Mouse (Mus musculus) cerebellum, adult (tissue): ENCODE data around the gene Arrdc2.

Experiments used
- ATAC-seq: cut with Nextera tagmentation; 2 replicates; pipeline ENCODE4 v1.9.2; 2017; ENCODE audit warnings: mild to moderate bottlenecking, moderate library complexity, mixed read lengths; ENCODE audit not compliant: insufficient number of reproducible peaks, low FRiP score, low TSS enrichment

Arrdc2 gene

DNA sequence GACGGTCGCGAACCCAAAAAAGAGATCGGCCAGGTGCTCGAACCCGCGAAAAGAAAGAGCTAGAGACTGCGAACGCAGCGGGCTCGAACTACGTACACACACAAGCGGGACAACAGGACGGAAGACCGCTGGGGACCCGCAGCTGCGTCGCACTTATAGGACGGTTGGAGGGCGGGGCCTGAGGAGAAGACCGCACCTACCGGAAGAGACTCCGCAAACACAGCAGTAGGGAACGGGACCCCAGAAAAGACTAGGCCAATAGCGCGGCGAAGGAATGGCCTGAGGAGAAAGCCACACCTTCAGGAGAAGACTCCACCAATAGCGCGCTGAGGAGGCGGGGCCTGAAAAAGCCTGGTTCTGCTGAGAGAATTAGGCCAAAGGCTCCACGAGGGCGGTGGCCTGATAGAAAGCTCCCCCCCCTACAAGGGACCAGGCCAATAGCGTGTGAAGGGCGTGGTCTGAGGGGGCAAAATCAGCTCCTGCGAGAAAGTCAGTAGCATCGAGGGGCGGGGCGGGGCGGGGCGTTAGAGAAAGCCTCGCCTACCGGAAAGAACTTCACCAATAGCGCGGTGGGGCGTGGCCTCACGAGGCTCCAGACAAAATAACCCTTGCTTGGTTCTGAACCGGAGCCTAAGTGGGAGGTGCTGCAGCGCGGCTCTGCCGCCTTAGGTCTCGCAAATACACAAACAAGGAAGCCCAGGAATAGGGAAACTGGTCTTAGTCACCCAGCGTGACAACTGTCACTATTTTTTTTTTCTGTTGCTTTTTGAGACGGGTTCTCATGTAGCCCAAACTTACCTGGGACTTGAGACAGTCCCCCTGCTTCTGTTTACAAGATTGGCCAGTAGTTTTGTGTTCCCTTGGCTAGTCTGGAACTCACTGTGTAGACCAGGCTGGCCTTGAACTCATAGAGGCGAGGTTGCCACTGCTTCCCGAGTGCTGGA is at the start of gene Arrdc2:
Gene Arrdc2 (minus strand): TSS at position 313 of the 944 bp plus-strand sequence.
- ATAC-seq, result peak; percentile 92

DNA sequence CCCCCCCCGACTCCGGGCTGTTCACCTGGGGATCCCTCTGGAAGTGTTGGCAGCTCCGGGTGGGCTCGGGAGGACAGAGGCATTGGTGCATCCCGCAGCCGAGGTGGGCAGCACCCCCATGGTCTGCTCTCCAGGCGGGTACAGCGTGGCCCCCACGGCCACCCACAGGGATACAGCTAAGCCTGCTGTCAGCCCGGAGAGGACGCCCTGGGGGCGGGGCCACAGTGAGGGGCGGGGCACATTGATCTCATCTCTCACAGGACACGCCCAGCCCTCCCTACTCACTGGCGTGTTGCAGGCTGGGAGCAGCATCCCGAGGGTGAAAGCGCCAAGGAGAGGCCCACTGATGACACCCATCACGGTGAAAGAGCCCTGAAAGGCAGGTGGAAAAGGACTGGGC is 48.1 kb upstream of the Arrdc2 start:
- no peak for ATAC-seq

DNA sequence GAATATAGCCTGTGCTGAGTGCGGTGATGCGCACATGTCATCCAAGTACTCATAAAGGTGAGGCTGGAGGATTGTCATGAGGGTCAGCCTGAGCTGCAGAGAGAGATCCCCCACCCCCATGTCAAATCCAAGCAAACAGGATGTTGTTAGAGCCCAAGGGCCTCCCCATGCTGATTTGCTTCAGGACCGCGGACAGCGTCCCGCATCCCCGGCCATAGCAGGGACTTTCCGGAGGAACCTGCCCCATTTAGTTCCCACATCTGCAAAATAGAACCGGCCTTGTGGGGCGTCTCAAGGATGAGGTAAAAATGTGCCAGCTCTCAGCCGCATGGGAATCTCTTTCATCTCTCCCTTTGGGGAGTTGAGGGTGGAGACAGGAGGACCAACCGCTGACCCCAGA is 46.1 kb upstream of the Arrdc2 start:
- ATAC-seq, result no peak

DNA sequence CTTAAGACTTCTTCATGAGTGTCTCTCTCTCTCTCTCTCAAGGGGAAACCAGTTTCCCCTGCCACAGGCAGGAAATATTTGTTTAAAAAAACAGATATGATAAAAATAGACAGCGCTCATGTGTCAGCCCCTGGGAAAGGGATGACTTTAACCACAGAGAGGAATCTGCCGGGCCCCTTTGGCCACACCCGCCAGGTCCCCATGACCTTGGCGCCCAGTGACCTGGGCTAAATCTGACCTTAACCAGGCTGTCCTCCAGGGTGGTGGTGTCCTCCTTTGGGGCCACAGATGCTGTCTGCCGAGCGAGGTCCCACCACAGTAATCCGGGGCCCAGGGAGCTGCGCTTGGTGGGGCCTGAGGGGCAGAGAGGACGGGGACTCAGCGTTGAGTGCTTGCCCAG is 45.2 kb upstream of the Arrdc2 start:
- ATAC-seq, result no peak

DNA sequence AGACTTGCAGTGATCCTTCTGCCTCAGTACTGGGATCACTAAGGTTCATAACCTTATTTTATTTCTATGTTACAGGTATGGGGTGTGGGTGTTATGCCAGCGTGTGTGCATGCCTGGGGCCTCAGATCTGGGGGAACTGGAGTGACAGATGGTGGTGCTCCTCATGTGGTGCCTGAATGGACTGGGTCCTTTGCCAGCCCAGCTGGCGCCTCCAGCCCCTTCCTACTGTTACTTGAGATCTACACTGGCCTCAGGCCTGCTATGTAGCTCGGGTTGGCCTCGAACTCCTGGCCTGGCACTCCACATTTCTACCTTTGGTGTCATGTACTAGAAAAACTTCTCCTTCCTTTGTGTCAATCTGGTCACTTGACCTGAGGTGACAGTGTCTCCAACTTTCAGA is 44.7 kb upstream of the Arrdc2 start:
- no peak for ATAC-seq

DNA sequence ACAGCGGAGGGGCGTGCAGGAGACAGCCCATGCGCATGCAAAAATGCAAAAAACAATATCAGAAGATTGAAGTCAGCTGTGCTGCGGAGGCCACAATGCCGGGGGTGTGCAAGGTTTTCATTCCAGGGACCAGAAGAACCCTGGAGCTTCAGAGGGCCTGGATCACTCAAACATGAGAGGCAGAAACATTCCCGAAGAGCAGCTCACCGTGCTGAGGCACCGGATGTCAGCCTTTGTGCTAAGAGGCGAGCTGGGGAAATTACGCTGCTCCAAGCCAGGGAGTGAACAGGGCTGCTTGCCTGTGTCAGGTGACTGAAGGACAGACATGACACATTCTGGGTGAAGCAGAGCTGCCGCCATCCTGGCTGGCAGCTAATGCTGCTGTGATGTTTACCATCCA is 41.0 kb upstream of the Arrdc2 start:
- ATAC-seq, result 0 out of 2 replicates have a peak, but pooled peaks have one; percentile 3

DNA sequence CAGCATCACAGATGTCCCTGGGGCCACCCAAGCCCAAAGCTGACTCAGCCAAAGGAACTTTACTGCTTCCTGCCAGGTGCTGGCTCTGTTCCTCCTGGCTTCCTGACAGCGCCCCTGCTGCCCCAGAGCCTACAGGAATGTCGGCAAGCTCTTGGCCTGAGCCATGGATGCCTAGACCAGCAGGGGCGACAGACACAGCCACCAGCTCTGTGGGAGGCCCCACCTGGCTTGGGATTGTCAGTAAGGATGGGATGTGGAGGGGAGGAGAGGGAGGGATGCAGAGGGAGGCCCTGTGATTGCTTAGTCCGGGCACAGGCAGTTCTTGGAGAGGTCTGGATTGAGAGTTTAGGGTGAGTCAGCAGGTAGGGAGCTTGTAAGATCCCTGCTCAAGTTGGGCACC is 40.6 kb upstream of the Arrdc2 start:
- peak; percentile 79 for ATAC-seq

DNA sequence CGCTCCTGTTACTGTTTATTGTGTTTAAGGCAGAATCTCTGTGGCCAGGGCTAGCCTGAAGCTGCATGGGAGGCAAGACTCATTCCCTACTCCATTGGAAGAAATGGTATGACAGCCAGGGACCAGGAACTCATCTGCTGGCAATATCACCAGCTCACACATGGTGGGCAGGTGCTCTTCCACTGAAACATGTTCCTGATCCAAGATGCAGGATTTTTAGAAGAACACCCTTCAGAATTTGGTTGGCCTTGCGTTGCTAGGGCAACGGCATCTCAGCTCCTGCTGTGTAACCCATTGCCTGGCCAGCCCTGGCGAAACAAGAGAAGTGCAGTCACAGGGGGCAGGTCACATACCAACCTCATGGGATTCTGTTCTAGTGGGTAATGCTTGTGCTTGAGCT is 40.0 kb upstream of the Arrdc2 start:
- ATAC-seq, result peak; percentile 39

DNA sequence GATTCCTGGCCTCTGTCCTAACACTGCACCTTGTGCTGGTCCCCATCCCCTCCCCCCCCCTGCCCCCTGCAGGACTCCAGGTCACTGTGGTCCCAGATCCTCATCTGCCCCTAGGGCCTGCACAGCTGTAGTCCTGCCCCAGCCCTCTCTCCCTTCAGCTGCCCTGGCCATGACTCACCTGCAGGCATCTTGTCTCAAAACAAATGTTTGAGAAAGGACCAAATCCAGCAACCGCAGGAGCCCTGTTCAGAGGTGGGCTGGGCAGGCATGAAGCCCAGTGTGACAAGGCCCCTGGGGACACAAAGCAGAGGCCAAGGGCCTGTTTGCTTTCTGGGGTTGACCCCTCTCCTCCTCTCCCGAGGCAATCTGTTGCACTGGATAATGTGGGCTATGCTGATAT is 38.7 kb upstream of the Arrdc2 start:
- ATAC-seq, result no peak

DNA sequence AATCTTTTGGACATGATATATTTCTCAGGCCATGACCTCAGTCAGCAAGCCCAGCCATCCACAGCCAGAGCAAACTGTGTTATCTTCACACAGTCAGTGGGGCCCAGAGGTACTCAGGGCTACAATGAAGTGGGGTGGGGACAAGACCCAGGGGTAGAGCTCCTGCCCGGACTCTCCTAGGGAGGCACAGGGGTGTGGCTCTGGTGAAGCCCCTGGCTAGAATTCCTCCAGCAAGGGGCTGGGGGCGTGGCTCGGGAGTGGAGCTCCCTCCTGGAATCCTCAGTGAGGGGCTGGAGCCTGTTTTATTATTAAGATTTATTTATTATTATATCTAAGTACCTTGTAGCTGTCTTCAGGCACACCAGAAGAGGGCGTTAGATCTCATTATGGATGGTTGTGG is 36.9 kb upstream of the Arrdc2 start:
- no peak for ATAC-seq

DNA sequence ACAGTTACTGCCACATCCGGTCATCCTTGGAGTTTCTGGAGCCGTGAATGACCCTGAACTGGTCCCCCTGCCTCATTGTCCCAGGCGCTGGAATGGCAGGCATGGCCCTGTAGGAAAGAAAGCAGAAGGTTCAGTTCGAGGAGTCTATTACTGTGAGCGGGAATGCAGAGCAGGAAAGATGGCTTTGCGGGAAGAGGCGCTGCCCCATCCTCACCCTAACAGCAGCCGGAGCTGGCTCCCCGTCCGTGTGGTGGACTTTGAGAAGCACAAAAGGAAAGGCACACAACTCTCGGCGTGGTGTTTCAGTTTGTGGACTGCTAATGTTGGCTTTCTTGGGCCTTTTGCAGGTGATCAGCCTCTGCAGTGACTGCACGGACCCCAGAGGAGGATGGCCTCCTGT is 34.9 kb upstream of the Arrdc2 start:
- ATAC-seq, result no peak

DNA sequence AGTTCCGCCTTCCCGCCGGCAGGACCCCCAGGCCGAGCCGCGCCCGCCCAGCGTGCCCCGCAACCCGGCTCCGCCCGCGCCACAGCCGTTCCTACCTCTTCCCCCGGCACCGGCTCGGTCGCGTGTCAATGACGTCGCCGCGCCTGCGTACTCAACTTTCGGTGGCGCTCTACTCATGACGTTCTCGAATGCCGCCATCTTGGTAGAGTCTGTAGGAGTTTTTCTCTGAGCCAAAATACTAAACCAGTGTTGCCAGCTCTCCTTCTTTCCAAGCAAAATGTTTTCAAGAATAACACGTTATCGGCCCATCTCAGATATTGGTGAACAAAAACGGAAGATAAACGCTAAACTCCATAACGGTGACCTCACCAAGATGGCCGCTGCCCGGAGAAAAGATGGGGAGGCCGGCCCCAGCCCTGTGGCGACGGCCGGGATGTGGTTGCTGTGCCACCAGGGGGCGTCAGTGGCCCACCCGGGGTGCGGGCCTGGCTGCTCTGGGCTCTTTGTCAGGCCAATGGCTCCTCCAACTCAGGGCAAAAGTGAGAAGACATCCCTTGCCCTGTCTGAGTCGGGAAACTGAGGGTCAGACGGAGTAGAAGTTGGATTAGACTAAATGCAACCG is 34.0 kb upstream of the Arrdc2 start, which contains the start of gene Ccdc124:
Gene Ccdc124 (minus strand): TSS at position 572 of the 622 bp plus-strand sequence.
- peak; percentile 72 for ATAC-seq

DNA sequence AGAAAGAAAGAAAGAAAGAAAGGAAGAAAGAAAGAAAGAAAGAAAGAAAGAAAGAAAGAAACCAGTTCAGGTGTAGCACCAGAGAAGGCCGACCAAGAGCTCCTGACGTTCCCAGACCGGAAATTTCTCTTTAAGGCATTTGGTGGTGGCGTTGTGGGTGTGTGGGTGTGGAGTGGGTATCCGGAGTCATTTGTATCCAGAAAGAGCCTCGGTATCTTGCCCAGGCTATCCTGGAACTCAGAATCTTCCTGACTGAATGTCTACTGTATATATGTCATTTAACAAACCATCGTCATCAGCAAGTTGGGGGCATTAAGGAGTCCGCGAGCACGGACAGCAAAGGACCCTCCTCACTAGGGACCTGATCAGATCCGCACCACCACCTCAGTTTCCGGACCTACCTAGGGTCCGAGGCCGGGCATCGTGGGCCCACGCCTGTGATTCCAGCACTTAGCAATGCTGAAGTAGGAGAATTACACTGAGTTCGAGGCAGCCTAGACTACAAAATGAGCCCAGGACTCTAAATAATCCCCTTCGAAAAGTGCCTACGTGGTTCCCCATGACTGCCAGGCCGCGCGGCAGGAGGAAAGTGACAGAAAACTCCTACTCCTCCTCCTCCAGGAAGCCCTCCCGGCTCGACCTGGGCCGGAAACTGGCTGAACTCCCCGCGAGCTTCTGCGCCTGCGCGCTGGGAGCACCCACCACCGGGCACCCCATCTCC is 33.3 kb upstream of the Arrdc2 start:
- ATAC-seq, result 0 out of 2 replicates have a peak, but pooled peaks have one; percentile 2

DNA sequence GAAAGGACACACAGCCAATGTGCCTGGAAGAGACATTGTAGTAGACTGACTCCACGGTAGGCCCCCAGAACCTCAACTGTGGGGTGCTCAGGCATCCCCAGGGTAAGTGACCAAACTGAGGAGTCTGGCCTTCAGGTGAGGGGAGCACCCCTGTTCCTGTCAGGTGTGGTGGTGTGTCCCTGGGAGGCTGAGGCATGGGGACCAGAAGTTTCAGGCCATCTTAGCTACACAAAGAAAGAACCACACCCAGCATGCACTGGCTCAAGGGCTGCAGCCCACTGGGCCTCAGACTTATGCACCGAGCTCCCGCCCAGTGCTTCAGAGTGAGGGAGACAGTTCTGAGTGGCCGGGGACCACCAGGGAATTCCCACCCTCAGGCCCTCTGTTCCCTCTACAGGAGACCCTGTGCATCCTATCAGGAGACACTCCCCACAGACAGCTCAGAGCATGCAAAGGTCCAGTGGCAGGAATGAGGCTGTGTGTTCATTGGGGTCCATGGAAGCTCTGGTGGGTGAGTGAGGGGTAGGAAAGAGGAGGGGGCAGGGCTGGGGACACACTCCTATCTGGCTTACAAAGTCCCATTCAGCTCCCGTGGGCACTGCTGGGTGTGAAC is 31.8 kb upstream of the Arrdc2 start:
- ATAC-seq, result no peak

DNA sequence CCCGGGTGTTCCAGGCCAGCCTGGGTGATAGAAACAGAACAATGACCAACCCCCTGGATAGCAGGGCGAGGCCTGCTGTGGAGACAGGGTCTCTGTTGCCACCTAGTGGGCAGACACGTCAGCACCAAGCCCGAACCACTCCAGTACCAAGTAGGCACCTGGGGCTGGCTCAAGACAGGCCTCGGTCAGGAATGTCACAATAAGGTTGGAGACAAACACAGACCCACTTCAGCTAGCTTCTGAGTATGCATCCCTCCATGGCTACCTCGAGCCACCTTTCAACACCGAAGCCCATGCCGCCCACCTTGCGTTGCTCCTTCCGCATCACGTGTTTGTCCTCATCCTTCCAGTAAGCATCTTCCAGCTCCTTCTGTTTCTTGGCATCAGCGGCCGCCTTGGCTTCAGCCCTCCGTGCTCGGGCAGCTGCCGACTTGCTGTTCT is 30.1 kb upstream of the Arrdc2 start:
- ATAC-seq, result no peak

DNA sequence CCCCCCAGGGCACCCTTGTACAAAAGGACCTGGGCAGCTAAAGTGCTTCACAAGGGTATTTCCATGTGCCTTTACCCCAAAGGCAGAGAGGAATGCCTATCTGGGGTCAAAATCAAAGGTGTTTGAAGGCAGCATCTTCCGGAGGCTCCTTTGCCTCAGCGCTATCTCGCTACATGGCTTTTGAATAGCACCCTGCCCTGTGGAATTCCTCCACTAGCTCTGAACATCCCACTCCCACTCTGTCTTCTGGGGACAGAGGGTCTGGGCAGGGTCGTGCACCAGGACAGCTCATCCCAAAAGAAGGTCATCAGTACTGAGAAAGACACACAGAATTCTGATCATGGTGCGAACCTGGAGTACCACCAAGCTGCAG is 29.7 kb upstream of the Arrdc2 start:
- no peak for ATAC-seq

DNA sequence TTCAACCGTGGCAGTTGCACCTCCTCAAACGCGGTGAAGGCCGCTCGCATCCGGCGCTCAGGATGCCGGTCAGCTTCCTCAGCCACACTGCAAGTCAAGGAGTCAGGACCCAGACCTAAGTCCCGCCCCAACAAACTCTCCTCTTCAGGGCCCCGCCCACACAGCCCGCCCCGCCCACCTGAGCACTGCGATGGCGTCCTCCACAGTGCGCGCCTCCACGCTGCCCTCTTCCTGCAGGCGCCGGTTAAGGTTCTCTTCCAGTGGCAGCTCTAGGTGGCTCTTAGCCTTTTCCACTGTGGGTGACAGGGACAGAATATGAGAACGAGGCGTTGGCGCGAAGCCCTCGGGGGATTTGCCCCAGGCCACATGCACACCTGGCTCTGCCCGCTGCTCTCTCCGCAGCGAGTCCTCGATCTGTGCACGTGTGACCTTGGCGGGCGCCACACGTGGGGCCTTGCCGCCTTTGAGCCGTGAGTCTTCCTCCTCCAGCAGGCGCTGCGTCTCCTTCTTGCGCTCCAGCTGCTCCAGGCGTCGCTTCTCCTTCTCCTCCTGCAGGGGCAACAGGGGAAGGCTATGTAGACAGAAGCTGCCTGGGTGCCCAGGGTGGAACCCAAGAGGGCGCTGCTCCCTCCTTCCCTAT is 29.2 kb upstream of the Arrdc2 start:
- no peak for ATAC-seq

DNA sequence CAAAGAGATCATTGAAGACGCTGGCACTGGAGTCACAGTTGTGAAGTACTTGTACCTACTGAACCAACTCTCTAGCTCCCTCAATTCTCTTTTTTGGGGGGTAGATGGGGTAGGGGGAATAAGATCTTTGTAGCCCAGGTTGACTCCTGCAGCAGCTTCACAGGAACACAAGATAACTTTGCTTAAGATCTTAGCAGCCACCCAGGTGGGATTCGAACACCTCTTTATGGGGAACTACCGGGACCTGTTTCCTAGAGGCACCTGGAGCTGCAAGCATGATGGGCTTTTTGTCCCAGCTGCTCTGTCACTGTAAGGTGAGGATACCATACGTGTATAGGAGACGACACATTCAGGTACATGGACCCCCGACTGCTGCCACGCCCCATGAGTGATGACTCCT is 27.0 kb upstream of the Arrdc2 start:
- no peak for ATAC-seq

DNA sequence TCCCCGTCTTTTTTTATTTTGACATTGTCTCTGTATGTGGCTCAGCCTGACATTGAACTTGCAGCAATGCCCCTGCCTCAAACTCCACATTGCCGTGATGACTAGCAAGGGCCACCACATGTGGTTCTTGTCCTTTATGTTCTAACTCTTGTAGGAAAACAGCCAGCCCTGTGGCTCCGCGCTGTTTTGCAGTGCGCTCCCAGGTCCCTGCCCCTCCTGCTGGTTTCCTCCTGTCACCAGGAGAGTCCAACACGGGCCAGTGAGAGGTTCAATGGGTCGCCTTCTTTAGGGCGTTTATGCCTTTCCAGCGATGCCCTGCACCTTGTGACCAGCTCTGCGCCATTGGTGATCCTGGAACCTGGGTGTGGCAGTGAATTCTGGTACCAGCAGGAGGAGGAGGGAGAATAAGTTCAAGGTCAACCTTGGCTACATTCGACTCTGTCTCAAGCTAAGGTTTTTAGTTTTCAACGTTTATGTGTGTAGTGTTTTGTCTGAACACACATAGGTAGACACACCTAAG is 26.5 kb upstream of the Arrdc2 start:
- ATAC-seq, result 0 out of 2 replicates have a peak, but pooled peaks have one; percentile 3
